Mouse (Mus musculus) MEL (cell line): ENCODE data around the gene Slc30a9. TPM values are rescaled to one million over a fixed set of nuclear protein-coding genes. Genes with fewer than 3 reads are reported as not detected.

Experiments used
- DNase-seq: peaks from one replicate; pipeline ENCODE4 v3.0.0; 2011; ENCODE audit warnings: low read depth, low spot score
- H3K27ac ChIP-seq: 2 replicates; pipeline ENCODE4 v1.5.1; 2012; ENCODE audit warnings: low read depth, mild to moderate bottlenecking, control low read depth, low read length, moderate library complexity; ENCODE audit not compliant: control insufficient read depth
- H3K27me3 ChIP-seq, 2 experiments: fragments of 150-350 bp in 1 of 2; sonication (generic) in 1 of 2; 2 replicates each; pipeline ENCODE4 v1.6.1; 2012; ENCODE audit warnings: low read length in 2 of 2, mild to moderate bottlenecking in 2 of 2, improper control_type of control experiment in 1 of 2, moderate library complexity in 1 of 2; ENCODE audit not compliant: insufficient read depth in 2 of 2, control insufficient read depth in 1 of 2
- H3K36me3 ChIP-seq, 2 experiments: 2 replicates each; pipeline ENCODE4 v1.6.1; 2012 to 2014; ENCODE audit warnings: low read length in 2 of 2, improper control_type of control experiment in 1 of 2, inconsistent platforms in 1 of 2, mild to moderate bottlenecking in 1 of 2; ENCODE audit not compliant: insufficient read depth in 2 of 2, control insufficient read depth in 1 of 2
- H3K4me1 ChIP-seq, 2 experiments: fragments of 150-350 bp in 1 of 2; sonication (generic) in 1 of 2; 2 replicates each; pipeline ENCODE4 v1.6.1; 2012; ENCODE audit warnings: low read length in 2 of 2, improper control_type of control experiment in 1 of 2, mild to moderate bottlenecking in 1 of 2; ENCODE audit not compliant: insufficient read depth in 2 of 2, control insufficient read depth in 1 of 2
- H3K4me3 ChIP-seq, 2 experiments: fragments of 150-350 bp in 1 of 2; sonication (generic) in 1 of 2; 2 replicates each; pipeline ENCODE4 v1.5.1; 2012; ENCODE audit warnings: low read depth in 2 of 2, low read length in 2 of 2, mild to moderate bottlenecking in 2 of 2, moderate library complexity in 2 of 2, control low read depth in 1 of 2, improper control_type of control experiment in 1 of 2; ENCODE audit not compliant: control insufficient read depth in 1 of 2, insufficient read depth in 1 of 2
- H3K79me2 ChIP-seq: 2 replicates; pipeline ENCODE4 v1.6.1; 2012; ENCODE audit warnings: mild to moderate bottlenecking, low read length, moderate library complexity; ENCODE audit not compliant: control insufficient read depth, poor library complexity, insufficient read depth
- H3K9ac ChIP-seq: 2 replicates; pipeline ENCODE4 v1.6.1; 2012; ENCODE audit warnings: low read depth, mild to moderate bottlenecking, control low read depth, low read length, moderate library complexity; ENCODE audit not compliant: control insufficient read depth, poor library complexity, severe bottlenecking
- H3K9me3 ChIP-seq: fragments of 150-350 bp; sonication (generic); replicated peaks from 2 replicates; pipeline ENCODE4 v1.6.1; 2012; ENCODE audit warnings: mild to moderate bottlenecking, low read length, improper control_type of control experiment, moderate library complexity; ENCODE audit not compliant: insufficient read depth
- BHLHE40 ChIP-seq: IDR thresholded peaks from 2 replicates; pipeline ENCODE4 v1.6.1; 2012; ENCODE audit warnings: low read depth, mild to moderate bottlenecking, inconsistent platforms, low read length, improper control_type of control experiment, borderline replicate concordance
- CHD2 ChIP-seq: IDR thresholded peaks from 2 replicates; pipeline ENCODE4 v1.6.1; 2011; ENCODE audit warnings: low read length, improper control_type of control experiment
- CTCF ChIP-seq, 3 experiments: IDR thresholded peaks in 2 of 3; conservative IDR thresholded peaks in 1 of 3; 2 replicates each; pipeline ENCODE4 v1.5.1; 2011 to 2012; ENCODE audit warnings: low read length in 3 of 3, low read depth in 2 of 3, mild to moderate bottlenecking in 2 of 3, improper control_type of control experiment in 1 of 3, inconsistent platforms in 1 of 3, mixed read lengths in 1 of 3, moderate library complexity in 1 of 3; ENCODE audit not compliant: control insufficient read depth in 1 of 3, insufficient read depth in 1 of 3, poor library complexity in 1 of 3, severe bottlenecking in 1 of 3
- E2F4 ChIP-seq: IDR thresholded peaks from 2 replicates; pipeline ENCODE4 v1.6.1; 2011; ENCODE audit warnings: low read depth, low read length, improper control_type of control experiment, borderline replicate concordance
- ELF1 ChIP-seq: IDR thresholded peaks from 2 replicates; pipeline ENCODE4 v1.6.1; 2014; ENCODE audit warnings: low read depth, mild to moderate bottlenecking, inconsistent platforms, low read length, improper control_type of control experiment, moderate library complexity
- GABPA ChIP-seq: IDR thresholded peaks from 2 replicates; pipeline ENCODE4 v1.6.1; 2012; ENCODE audit warnings: low read depth, mild to moderate bottlenecking, inconsistent platforms, low read length, improper control_type of control experiment, moderate library complexity
- GATA1 ChIP-seq: IDR thresholded peaks from 2 replicates; pipeline ENCODE4 v1.6.1; 2011; ENCODE audit warnings: low read depth, low read length, improper control_type of control experiment
- HCFC1 ChIP-seq: IDR thresholded peaks from 2 replicates; pipeline ENCODE4 v1.6.1; 2012; ENCODE audit warnings: low read depth, mild to moderate bottlenecking, inconsistent platforms, low read length, improper control_type of control experiment, moderate library complexity
- JUND ChIP-seq: IDR thresholded peaks from 2 replicates; pipeline ENCODE4 v1.6.1; 2011; ENCODE audit warnings: low read depth, mild to moderate bottlenecking, improper control_type of control experiment, low read length
- KAT2A ChIP-seq: conservative IDR thresholded peaks from 2 replicates; pipeline ENCODE4 v1.6.1; 2012; ENCODE audit warnings: low read depth, low read length, improper control_type of control experiment, inconsistent platforms
- MAX ChIP-seq: IDR thresholded peaks from 2 replicates; pipeline ENCODE4 v1.6.1; 2011; ENCODE audit warnings: low read length, improper control_type of control experiment
- MAZ ChIP-seq: IDR thresholded peaks from 2 replicates; pipeline ENCODE4 v1.6.1; 2012; ENCODE audit warnings: low read depth, mild to moderate bottlenecking, inconsistent platforms, low read length, improper control_type of control experiment
- MEF2A ChIP-seq: IDR thresholded peaks from 2 replicates; pipeline ENCODE4 v1.6.1; 2014; ENCODE audit warnings: low read depth, mild to moderate bottlenecking, inconsistent platforms, low read length, improper control_type of control experiment; ENCODE audit not compliant: poor library complexity, insufficient replicate concordance, severe bottlenecking; ENCODE audit errors: extremely low read depth
- MXI1 ChIP-seq: IDR thresholded peaks from 2 replicates; pipeline ENCODE4 v1.6.1; 2011; ENCODE audit warnings: mild to moderate bottlenecking, low read depth, low read length, improper control_type of control experiment
- MYB ChIP-seq: IDR thresholded peaks from 2 replicates; pipeline ENCODE4 v1.6.1; 2011; ENCODE audit warnings: mild to moderate bottlenecking, low read depth, low read length, improper control_type of control experiment
- NELFE ChIP-seq: IDR thresholded peaks from 2 replicates; pipeline ENCODE4 v1.6.1; 2011; ENCODE audit warnings: low read depth, low read length, improper control_type of control experiment
- NRF1 ChIP-seq: IDR thresholded peaks from 2 replicates; pipeline ENCODE4 v1.6.1; 2014; ENCODE audit warnings: low read depth, mild to moderate bottlenecking, inconsistent platforms, low read length, improper control_type of control experiment, moderate library complexity; ENCODE audit not compliant: poor library complexity, insufficient read depth, severe bottlenecking
- POLR2A ChIP-seq, 2 experiments: IDR thresholded peaks; 2 replicates each; pipeline ENCODE4 v1.6.1; 2011 to 2012; ENCODE audit warnings: low read length in 2 of 2, mild to moderate bottlenecking in 2 of 2, control low read depth in 1 of 2, improper control_type of control experiment in 1 of 2, low read depth in 1 of 2, moderate library complexity in 1 of 2; ENCODE audit not compliant: control insufficient read depth in 1 of 2, insufficient read depth in 1 of 2, poor library complexity in 1 of 2
- POLR2AphosphoS2 ChIP-seq: IDR thresholded peaks from 2 replicates; pipeline ENCODE4 v1.6.1; 2011; ENCODE audit warnings: low read length, improper control_type of control experiment
- POLR2AphosphoS5 ChIP-seq: IDR thresholded peaks from 2 replicates; pipeline ENCODE4 v1.6.1; 2012; ENCODE audit warnings: low read depth, borderline replicate concordance, mild to moderate bottlenecking, inconsistent platforms, low read length, moderate library complexity, mixed read lengths
- RAD21 ChIP-seq: IDR thresholded peaks from 2 replicates; pipeline ENCODE4 v1.6.1; 2011; ENCODE audit warnings: mild to moderate bottlenecking, low read depth, low read length, improper control_type of control experiment
- RCOR1 ChIP-seq: IDR thresholded peaks from 2 replicates; pipeline ENCODE4 v1.6.1; 2012; ENCODE audit warnings: low read depth, mild to moderate bottlenecking, inconsistent platforms, low read length, improper control_type of control experiment
- SIN3A ChIP-seq: IDR thresholded peaks from 2 replicates; pipeline ENCODE4 v1.6.1; 2012; ENCODE audit warnings: low read length, improper control_type of control experiment, inconsistent platforms
- TAL1 ChIP-seq: IDR thresholded peaks from 2 replicates; pipeline ENCODE4 v1.6.1; 2012; ENCODE audit warnings: mild to moderate bottlenecking, inconsistent platforms, low read length, moderate library complexity, mixed read lengths
- TBP ChIP-seq: IDR thresholded peaks from 2 replicates; pipeline ENCODE4 v1.8.0; 2011; ENCODE audit warnings: low read depth, low read length, improper control_type of control experiment
- TCF12 ChIP-seq: IDR thresholded peaks from 2 replicates; pipeline ENCODE4 v1.6.1; 2014; ENCODE audit warnings: low read depth, mild to moderate bottlenecking, inconsistent platforms, low read length, improper control_type of control experiment, moderate library complexity
- USF1 ChIP-seq: IDR thresholded peaks from 2 replicates; pipeline ENCODE4 v1.6.1; 2014; ENCODE audit warnings: low read depth, mild to moderate bottlenecking, inconsistent platforms, low read length, improper control_type of control experiment, moderate library complexity
- ZC3H11A ChIP-seq: IDR thresholded peaks from 2 replicates; pipeline ENCODE4 v1.6.1; 2012; ENCODE audit warnings: low read depth, mild to moderate bottlenecking, inconsistent platforms, low read length, improper control_type of control experiment
- ZNF384 ChIP-seq: IDR thresholded peaks from 2 replicates; pipeline ENCODE4 v1.6.1; 2012; ENCODE audit warnings: low read depth, mild to moderate bottlenecking, inconsistent platforms, low read length, improper control_type of control experiment
- polyA plus RNA-seq, 2 experiments: library from polyadenylated mRNA; stranded (reverse) in 1 of 2; unstranded in 1 of 2; fragments of >175 nt in 1 of 2; fragments of >200 nt in 1 of 2; gene quantifications; 2 replicates each; pipeline versions ENCODE4 v1.2.1 to v1.2.4; 2012; ENCODE audit warnings: low replicate concordance in 2 of 2, low read depth in 1 of 2; ENCODE audit not compliant: insufficient read length in 2 of 2, insufficient read depth in 1 of 2, missing spikeins in 1 of 2
- total RNA-seq: library from RNA; depleted of rRNA; stranded (reverse); fragments of 300-350 nt; gene quantifications from 2 replicates; pipeline ENCODE4 v1.2.3, GENCODE M21; 2012

Gene Slc30a9
- total and polyA plus RNA-seq, 3 experiments = 20.2 to 284 (median 37.6) TPM

GRCm38 (mm10) chr5:67377044-67377621 is 70.4 kb downstream of the Slc30a9 start:
- no peaks in the 10 kb centered on the region for H3K4me1 ChIP-seq
- TF ChIP-seq E2F4 (no peak), POLR2AphosphoS2 (no peak), SIN3A (no peak), TAL1 (no peak), JUND (no peak), GATA1 (no peak), BHLHE40 (no peak), USF1 (no peak), ZC3H11A (no peak), MYB (no peak), POLR2A (IDR thresholded peaks at IDR 0.05; ENCODE audit: control insufficient read depth in 1 of 2, insufficient read depth in 1 of 2, low read depth in 1 of 2, low read length in 2 of 2, poor library complexity in 1 of 2) (no peak), TBP (no peak), HCFC1 (no peak), RCOR1 (no peak), ELF1 (no peak), MAX (no peak), NELFE (no peak), MEF2A (no peak), MAZ (no peak)
- H3K27me3 ChIP-seq = no peaks in the 10 kb centered on the region
- no peak for DNase-seq
- H3K27ac ChIP-seq = no peak overlapping the region
- H3K9me3 ChIP-seq = no peaks in the 10 kb centered on the region
- no peaks in the 10 kb centered on the region for H3K79me2 ChIP-seq
- no peak overlapping the region for H3K4me3 ChIP-seq
- no peak overlapping the region for H3K9ac ChIP-seq
- no peaks in the 10 kb centered on the region for H3K36me3 ChIP-seq

- no peaks in the 10 kb centered on the region for H3K36me3 ChIP-seq
- no peak for TF ChIP-seq CHD2
- no peak for TF ChIP-seq RAD21
- no peak for TF ChIP-seq POLR2AphosphoS5
- no peak for TF ChIP-seq USF1
- no peak for TF ChIP-seq NELFE
- no peak for TF ChIP-seq TBP
- TF ChIP-seq MXI1 = no peak
- no peak for TF ChIP-seq SIN3A
- TF ChIP-seq CTCF (IDR thresholded peaks at IDR 0.05 in 2 of 3, conservative IDR thresholded peaks at IDR 0.05 in 1 of 3; ENCODE audit: control insufficient read depth in 1 of 3, insufficient read depth in 1 of 3, low read depth in 2 of 3, low read length in 3 of 3, poor library complexity in 1 of 3, severe bottlenecking in 1 of 3) = no peak
- TF ChIP-seq NRF1 = no peak
- no peak for TF ChIP-seq KAT2A
- TF ChIP-seq ELF1 = no peak
- TF ChIP-seq POLR2A (IDR thresholded peaks at IDR 0.05; ENCODE audit: control insufficient read depth in 1 of 2, insufficient read depth in 1 of 2, low read depth in 1 of 2, low read length in 2 of 2, poor library complexity in 1 of 2) = no peak
- TF ChIP-seq ZC3H11A = no peak
- no peak for TF ChIP-seq GATA1
- no peak for TF ChIP-seq TCF12
- no peak for TF ChIP-seq GABPA
- no peak for TF ChIP-seq HCFC1
- no peak for TF ChIP-seq MAZ
- no peak for TF ChIP-seq ZNF384
- no peak overlapping the region for H3K9ac ChIP-seq
- no peaks in the 10 kb centered on the region for H3K4me1 ChIP-seq
- no peaks in the 10 kb centered on the region for H3K79me2 ChIP-seq
- DNase-seq = no peak
- no peak overlapping the region for H3K4me3 ChIP-seq
- no peak overlapping the region for H3K27ac ChIP-seq
- no peaks in the 10 kb centered on the region for H3K9me3 ChIP-seq
- no peaks in the 10 kb centered on the region for H3K27me3 ChIP-seq
These were observed 74.9 kb downstream of the Slc30a9 start for GRCm38 (mm10) chr5:67381690-67382089.
